Mouse (Mus musculus): ENCODE measurements around the gene Sbf2. TPM values are rescaled to one million over a fixed set of nuclear protein-coding genes. Genes with fewer than 3 reads are reported as not detected.
"Not testable (repeated sequence)": the region's sequence is repeated elsewhere in the genome, so short reads cannot be mapped to it uniquely, and the experiment has no call there.

The Sbf2 gene
- total and polyA plus RNA-seq, 2 experiments, result 7.2 to 19.6 TPM

- Histone ChIP-seq H3K27me3 (ENCODE audit: control insufficient read depth, insufficient read depth, low read length) (no peaks in the 10 kb centered on the region), H3K36me3 (ENCODE audit: control insufficient read depth, insufficient read depth, low read length) (no peaks in the 10 kb centered on the region), H3K9ac (ENCODE audit: low read depth, low read length) (no peak overlapping the region), H3K4me3 (ENCODE audit: insufficient read depth, low read depth, low read length) (no peak overlapping the region), H3K79me2 (ENCODE audit: control insufficient read depth, insufficient read depth, low read length) (peaks cover 17% of the 10 kb centered on the region; the same call in 1 of the 2 replicates), H3K4me1 (ENCODE audit: control insufficient read depth, insufficient read depth, low read length) (no peaks in the 10 kb centered on the region), H3K27ac (replicated peaks; ENCODE audit: insufficient read depth, low read depth, low read length) (no peak overlapping the region)
- WGBS, result 100% methylated on average over 1 of the region's 1 CpGs
- no peak for DNase-seq (ENCODE audit: extremely low read depth, low read depth, low spot score)
- no peak for TF ChIP-seq POLR2A (IDR thresholded peaks at IDR 0.05; ENCODE audit: extremely low read depth, insufficient read depth, low read length)
- no peak for TF ChIP-seq CTCF (IDR thresholded peaks at IDR 0.05; ENCODE audit: low read depth, low read length)
Observed at GRCm38 (mm10) chr7:110606906-110607305, 7.8 kb downstream of the Sbf2 start.

GRCm38 (mm10) chr7:110605476-110605875 is 9.2 kb downstream of the Sbf2 start:
- H3K27ac ChIP-seq (replicated peaks; ENCODE audit: insufficient read depth, low read depth, low read length), result no peak overlapping the region
- peaks cover 13% of the 10 kb centered on the region; the same call in 1 of the 2 replicates for H3K79me2 ChIP-seq (ENCODE audit: control insufficient read depth, insufficient read depth, low read length)
- 93% methylated on average over 4 of the region's 4 CpGs for WGBS
- DNase-seq (ENCODE audit: extremely low read depth, low read depth, low spot score), result no peak
- no peak overlapping the region for H3K4me3 ChIP-seq (ENCODE audit: insufficient read depth, low read depth, low read length)
- H3K4me1 ChIP-seq (ENCODE audit: control insufficient read depth, insufficient read depth, low read length), result no peaks in the 10 kb centered on the region
- H3K9ac ChIP-seq (ENCODE audit: low read depth, low read length), result no peak overlapping the region
- H3K27me3 ChIP-seq (ENCODE audit: control insufficient read depth, insufficient read depth, low read length), result no peaks in the 10 kb centered on the region
- TF ChIP-seq POLR2A (IDR thresholded peaks at IDR 0.05; ENCODE audit: extremely low read depth, insufficient read depth, low read length) (no peak), CTCF (IDR thresholded peaks at IDR 0.05; ENCODE audit: low read depth, low read length) (no peak)
- no peaks in the 10 kb centered on the region for H3K36me3 ChIP-seq (ENCODE audit: control insufficient read depth, insufficient read depth, low read length)

GRCm38 (mm10) chr7:110597141-110597540 is 17.6 kb downstream of the Sbf2 start:
- H3K27me3 ChIP-seq (ENCODE audit: control insufficient read depth, insufficient read depth, low read length), result no peaks in the 10 kb centered on the region
- 41% methylated on average over 1 of the region's 1 CpGs for WGBS
- peaks cover 6% of the 10 kb centered on the region; the same call in 1 of the 2 replicates for H3K79me2 ChIP-seq (ENCODE audit: control insufficient read depth, insufficient read depth, low read length)
- no peak overlapping the region for H3K27ac ChIP-seq (replicated peaks; ENCODE audit: insufficient read depth, low read depth, low read length)
- H3K4me3 ChIP-seq (ENCODE audit: insufficient read depth, low read depth, low read length), result no peak overlapping the region
- no peak for TF ChIP-seq POLR2A (IDR thresholded peaks at IDR 0.05; ENCODE audit: extremely low read depth, insufficient read depth, low read length)
- no peak for TF ChIP-seq CTCF (IDR thresholded peaks at IDR 0.05; ENCODE audit: low read depth, low read length)
- no peak overlapping the region for H3K9ac ChIP-seq (ENCODE audit: low read depth, low read length)
- peaks cover 4% of the 10 kb centered on the region; the same call in 1 of the 2 replicates for H3K4me1 ChIP-seq (ENCODE audit: control insufficient read depth, insufficient read depth, low read length)
- peaks cover 2% of the 10 kb centered on the region; the same call in 1 of the 2 replicates for H3K36me3 ChIP-seq (ENCODE audit: control insufficient read depth, insufficient read depth, low read length)
- peak; percentile 91 for DNase-seq (ENCODE audit: extremely low read depth, low read depth, low spot score)

- not testable (repeated sequence) for H3K4me1 ChIP-seq (ENCODE audit: control insufficient read depth, insufficient read depth, low read length); H3K79me2 ChIP-seq (ENCODE audit: control insufficient read depth, insufficient read depth, low read length); DNase-seq (ENCODE audit: extremely low read depth, low read depth, low spot score); H3K9ac ChIP-seq (ENCODE audit: low read depth, low read length); H3K4me3 ChIP-seq (ENCODE audit: insufficient read depth, low read depth, low read length); H3K27me3 ChIP-seq (ENCODE audit: control insufficient read depth, insufficient read depth, low read length); H3K27ac ChIP-seq (replicated peaks; ENCODE audit: insufficient read depth, low read depth, low read length); H3K36me3 ChIP-seq (ENCODE audit: control insufficient read depth, insufficient read depth, low read length)
- WGBS, result 95% methylated on average over 3 of the region's 3 CpGs
Observed at GRCm38 (mm10) chr7:110593991-110594390, 20.7 kb downstream of the Sbf2 start.

GRCm38 (mm10) chr7:110587721-110588120 is 27.0 kb downstream of the Sbf2 start:
- Histone ChIP-seq H3K4me1 (ENCODE audit: control insufficient read depth, insufficient read depth, low read length) (no peaks in the 10 kb centered on the region; the same call in 1 of the 2 replicates), H3K79me2 (ENCODE audit: control insufficient read depth, insufficient read depth, low read length) (peaks cover 5% of the 10 kb centered on the region; the same call in 1 of the 2 replicates), H3K27ac (replicated peaks; ENCODE audit: insufficient read depth, low read depth, low read length) (no peak overlapping the region), H3K36me3 (ENCODE audit: control insufficient read depth, insufficient read depth, low read length) (no peaks in the 10 kb centered on the region), H3K9ac (ENCODE audit: low read depth, low read length) (no peak overlapping the region), H3K4me3 (ENCODE audit: insufficient read depth, low read depth, low read length) (no peak overlapping the region), H3K27me3 (ENCODE audit: control insufficient read depth, insufficient read depth, low read length) (no peaks in the 10 kb centered on the region)
- WGBS, result 83% methylated on average over 1 of the region's 1 CpGs
- DNase-seq (ENCODE audit: extremely low read depth, low read depth, low spot score), result no peak
- no peak for TF ChIP-seq POLR2A (IDR thresholded peaks at IDR 0.05; ENCODE audit: extremely low read depth, insufficient read depth, low read length)

- no peak for DNase-seq (ENCODE audit: extremely low read depth, low read depth, low spot score)
- Histone ChIP-seq H3K4me3 (ENCODE audit: insufficient read depth, low read depth, low read length) (no peak overlapping the region), H3K36me3 (ENCODE audit: control insufficient read depth, insufficient read depth, low read length) (no peaks in the 10 kb centered on the region), H3K79me2 (ENCODE audit: control insufficient read depth, insufficient read depth, low read length) (peaks cover 5% of the 10 kb centered on the region; the same call in 1 of the 2 replicates), H3K27me3 (ENCODE audit: control insufficient read depth, insufficient read depth, low read length) (no peaks in the 10 kb centered on the region), H3K9ac (ENCODE audit: low read depth, low read length) (no peak overlapping the region), H3K4me1 (ENCODE audit: control insufficient read depth, insufficient read depth, low read length) (no peaks in the 10 kb centered on the region; the same call in 1 of the 2 replicates), H3K27ac (replicated peaks; ENCODE audit: insufficient read depth, low read depth, low read length) (no peak overlapping the region)
- WGBS, result 58% methylated on average over 2 of the region's 2 CpGs
- TF ChIP-seq POLR2A (IDR thresholded peaks at IDR 0.05; ENCODE audit: extremely low read depth, insufficient read depth, low read length), result no peak
- TF ChIP-seq CTCF (IDR thresholded peaks at IDR 0.05; ENCODE audit: low read depth, low read length), result no peak
Observed at GRCm38 (mm10) chr7:110585250-110585649, 29.5 kb downstream of the Sbf2 start.

Data from liver, adult 2 months (tissue).